Mouse (Mus musculus) ES-E14 (cell line): ENCODE results near the gene Rad51b. TPM values are rescaled to one million over a fixed set of nuclear protein-coding genes. Genes with fewer than 3 reads are reported as not detected.

Source experiments
- DNase-seq: peaks from one replicate; pipeline ENCODE4 v3.0.0-alpha.2; 2013; ENCODE audit warnings: low read depth, low spot score
- H3K27ac ChIP-seq: 2 replicates; pipeline ENCODE4 v1.5.1; 2012; ENCODE audit warnings: low read depth, mild to moderate bottlenecking, low read length, moderate library complexity, mixed read lengths; ENCODE audit not compliant: poor library complexity, insufficient read depth, severe bottlenecking
- H3K36me3 ChIP-seq: 2 replicates; pipeline ENCODE4 v1.6.1; 2012; ENCODE audit warnings: mild to moderate bottlenecking, low read length, moderate library complexity, mixed read lengths; ENCODE audit not compliant: control insufficient read depth, poor library complexity, insufficient read depth, severe bottlenecking
- H3K4me1 ChIP-seq, 2 experiments: fragments of 150-350 bp in 1 of 2; sonication (generic) in 1 of 2; 2 replicates each; pipeline ENCODE4 v1.6.1; 2012; ENCODE audit warnings: low read length in 2 of 2, mild to moderate bottlenecking in 1 of 2, mixed read lengths in 1 of 2; ENCODE audit not compliant: control insufficient read depth in 2 of 2, insufficient read depth in 2 of 2, poor library complexity in 1 of 2
- H3K4me3 ChIP-seq, 2 experiments: fragments of 150-350 bp in 1 of 2; sonication (generic) in 1 of 2; 2 replicates each; pipeline ENCODE4 v1.5.1; 2012; ENCODE audit warnings: low read length in 2 of 2, low read depth in 1 of 2, mild to moderate bottlenecking in 1 of 2, mixed read lengths in 1 of 2; ENCODE audit not compliant: insufficient read depth in 1 of 2, poor library complexity in 1 of 2, severe bottlenecking in 1 of 2
- H3K9ac ChIP-seq: 2 replicates; pipeline ENCODE4 v1.6.1; 2012; ENCODE audit warnings: low read depth, mild to moderate bottlenecking, low read length, mixed read lengths; ENCODE audit not compliant: poor library complexity, insufficient read depth, severe bottlenecking
- H3K9me3 ChIP-seq: fragments of 150-350 bp; sonication (generic); 2 replicates; pipeline ENCODE4 v1.6.1; 2012; ENCODE audit warnings: low read depth, mild to moderate bottlenecking, low read length; ENCODE audit not compliant: control insufficient read depth, insufficient read depth
- CHD2 ChIP-seq: IDR thresholded peaks from 2 replicates; pipeline ENCODE4 v1.6.1; 2014; ENCODE audit warnings: mild to moderate bottlenecking, low read depth, low read length, inconsistent platforms
- HCFC1 ChIP-seq: IDR thresholded peaks from 2 replicates; pipeline ENCODE4 v1.6.1; 2012; ENCODE audit warnings: low read length, inconsistent platforms, borderline replicate concordance; ENCODE audit not compliant: insufficient read depth
- MAFK ChIP-seq: IDR thresholded peaks from 2 replicates; pipeline ENCODE4 v1.6.1; 2014; ENCODE audit warnings: mild to moderate bottlenecking, low read depth, low read length, inconsistent platforms; ENCODE audit not compliant: insufficient read depth
- ZC3H11A ChIP-seq: IDR thresholded peaks from 2 replicates; pipeline ENCODE4 v1.6.1; 2012; ENCODE audit warnings: low read depth, mild to moderate bottlenecking, inconsistent platforms, low read length, borderline replicate concordance
- ZNF384 ChIP-seq: IDR thresholded peaks from 2 replicates; pipeline ENCODE4 v1.6.1; 2012; ENCODE audit warnings: low read depth, low read length, inconsistent platforms
- in situ Hi-C, 2 experiments: fragments of 600-800 bp; cut with MboI; formaldehyde crosslinking; loops; one replicate each; pipeline ENCODE4 v1.15.1; 2025; ENCODE audit warnings: low sequenced_read_pairs in 2 of 2, inconsistent platforms in 1 of 2; ENCODE audit not compliant: unreplicated experiment in 2 of 2
- total RNA-seq: library from RNA; depleted of rRNA; stranded (reverse); fragments of 300-350 nt; gene quantifications from 2 replicates; pipeline ENCODE4 v1.2.3, GENCODE M21; 2012

Rad51b gene
- total RNA-seq, 1 experiment: 6.7 TPM

GRCm38 (mm10) chr12:79812422-79812821 lies 515.3 kb downstream of the Rad51b start:
- Histone ChIP-seq H3K4me1 (peaks cover 4 to 9% of the 10 kb centered on the region in 2 experiments; a peak in 3 of 4 replicates), H3K9ac (no peak overlapping the region), H3K36me3 (no peaks in the 10 kb centered on the region), H3K4me3 (no peak overlapping the region), H3K27ac (no peak overlapping the region), H3K9me3 (no peaks in the 10 kb centered on the region)
- TF ChIP-seq HCFC1 (no peak), CHD2 (no peak), ZNF384 (no peak), ZC3H11A (no peak), MAFK (no peak)
- in situ Hi-C loops: no loop called here
- DNase-seq: no peak

DNA sequence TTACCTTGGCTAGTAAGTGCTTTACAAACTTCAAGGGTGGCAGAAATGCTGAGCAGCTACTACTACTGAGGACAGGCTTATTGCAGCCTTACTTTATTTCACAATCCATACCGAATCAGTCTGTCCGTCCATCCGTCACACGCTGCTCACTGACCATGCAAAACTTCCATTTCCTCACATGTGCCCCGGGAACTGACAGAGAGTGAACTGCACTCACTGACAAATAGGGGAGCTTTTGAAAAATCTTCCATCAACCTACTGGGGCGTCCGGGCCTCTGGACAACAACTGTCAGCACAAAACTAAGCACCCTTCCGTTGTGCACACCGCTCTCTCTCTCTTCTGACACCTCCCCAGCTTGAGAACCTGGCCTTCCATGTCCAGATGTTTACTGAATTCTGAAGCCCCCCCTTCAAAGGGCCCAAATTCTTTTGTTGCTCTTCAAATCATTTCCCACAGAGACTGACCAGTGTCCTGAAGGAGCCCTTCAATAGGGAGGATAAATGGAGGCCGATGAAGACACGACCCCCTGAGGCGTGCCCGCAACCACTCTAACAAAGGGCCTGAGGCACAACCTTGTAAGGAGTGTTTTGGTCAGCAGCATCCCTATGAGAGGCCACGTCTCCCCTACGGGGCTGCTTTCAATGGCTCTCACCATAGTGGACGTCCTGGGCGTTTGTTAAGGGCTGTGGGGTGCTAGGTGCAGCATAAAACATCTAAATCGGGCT lies 515.9 kb downstream of the Rad51b start:
- Histone ChIP-seq H3K36me3 (no peaks in the 10 kb centered on the region), H3K9ac (no peak overlapping the region), H3K4me3 (no peak overlapping the region), H3K27ac (no peak overlapping the region), H3K4me1 (peaks cover 4 to 9% of the 10 kb centered on the region in 2 experiments; a peak in 3 of 4 replicates), H3K9me3 (no peaks in the 10 kb centered on the region)
- DNase-seq: no peak
- in situ Hi-C loops: no loop called here
- TF ChIP-seq ZNF384 (no peak), ZC3H11A (no peak), HCFC1 (no peak), CHD2 (no peak), MAFK (no peak)

DNA sequence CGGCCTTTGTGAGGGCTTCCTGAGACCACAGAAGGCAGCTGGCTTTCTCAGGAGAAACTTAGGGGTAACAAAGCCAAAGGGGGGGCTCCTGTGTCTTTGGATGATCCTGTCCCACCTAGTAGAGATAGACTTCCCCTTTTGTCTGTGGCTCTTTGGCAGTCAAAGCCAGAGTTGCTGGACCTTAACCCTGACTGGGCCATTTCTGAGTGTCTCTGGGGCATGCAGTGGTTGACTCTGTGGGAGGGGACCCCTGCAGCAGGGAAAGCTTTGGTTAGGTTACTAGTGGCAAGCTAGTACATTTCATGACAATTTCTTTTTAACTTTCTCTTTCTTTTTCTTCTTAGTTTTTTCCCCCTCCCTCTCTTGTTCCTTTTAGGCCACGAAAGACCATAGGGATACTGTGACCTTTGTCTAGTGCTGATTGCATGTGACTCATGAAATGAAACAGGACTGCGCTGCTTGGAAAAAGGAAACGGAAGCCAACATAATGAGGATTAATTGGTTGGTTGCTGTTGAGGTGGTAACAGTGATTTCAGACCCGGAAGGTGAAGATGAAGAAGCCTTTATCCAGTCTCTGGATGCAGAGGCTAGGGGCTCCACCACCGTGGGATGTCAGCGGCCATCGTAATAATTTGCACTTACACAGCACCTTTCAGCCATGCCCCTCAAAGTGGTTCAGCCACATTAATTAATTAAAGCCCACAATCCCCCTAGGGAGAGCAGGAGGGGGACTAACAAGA lies 516.7 kb downstream of the Rad51b start:
- H3K9me3 ChIP-seq: no peaks in the 10 kb centered on the region
- in situ Hi-C loops: no loop called here
- peaks cover 4 to 5% of the 10 kb centered on the region in 2 experiments; a peak in 3 of 4 replicates for H3K4me1 ChIP-seq
- no peak overlapping the region for H3K4me3 ChIP-seq
- H3K27ac ChIP-seq: no peak overlapping the region
- DNase-seq: no peak
- no peaks in the 10 kb centered on the region for H3K36me3 ChIP-seq
- H3K9ac ChIP-seq: no peak overlapping the region
- TF ChIP-seq HCFC1 (no peak), ZC3H11A (no peak), ZNF384 (no peak), MAFK (no peak), CHD2 (no peak)

- H3K27ac ChIP-seq: no peak overlapping the region
- DNase-seq: no peak
- TF ChIP-seq MAFK (no peak), CHD2 (no peak), ZNF384 (no peak), ZC3H11A (no peak), HCFC1 (no peak)
- H3K9me3 ChIP-seq: no peaks in the 10 kb centered on the region
- no peak overlapping the region for H3K4me3 ChIP-seq
- peaks cover 1% of the 10 kb centered on the region in 2 experiments; a peak in 2 of 4 replicates for H3K4me1 ChIP-seq
- H3K36me3 ChIP-seq: no peaks in the 10 kb centered on the region
- in situ Hi-C loops: no loop called here
- no peak overlapping the region for H3K9ac ChIP-seq
Observed at GRCm38 (mm10) chr12:79814312-79815091, 517.4 kb downstream of the Rad51b start.
